Mouse (Mus musculus) G1E (cell line): ENCODE data around the gene Nacc2. TPM values are rescaled to one million over a fixed set of nuclear protein-coding genes. Genes with fewer than 3 reads are reported as not detected.

Experiments
- ATAC-seq: 2 replicates; pipeline ENCODE4 v1.8.0; 2016; ENCODE audit warnings: mild to moderate bottlenecking; ENCODE audit not compliant: insufficient number of reproducible peaks, poor library complexity, low FRiP score, severe bottlenecking; ENCODE audit errors: extremely low read depth
- DNase-seq: peaks from one replicate; pipeline ENCODE4 v3.0.0; 2012; ENCODE audit warnings: low spot score
- H3K27me3 ChIP-seq: 2 replicates; pipeline ENCODE4 v1.6.1; 2012; ENCODE audit warnings: mild to moderate bottlenecking, low read length, inconsistent platforms; ENCODE audit not compliant: insufficient read depth
- H3K36me3 ChIP-seq: replicated peaks from 2 replicates; pipeline ENCODE3; 2012; ENCODE audit warnings: mild to moderate bottlenecking, inconsistent platforms
- H3K4me1 ChIP-seq: 2 replicates; pipeline ENCODE4 v1.6.1; 2012; ENCODE audit warnings: low read depth, low read length, inconsistent platforms, mixed read lengths; ENCODE audit not compliant: insufficient read depth
- H3K4me3 ChIP-seq: 2 replicates; pipeline ENCODE4 v1.5.1; 2012; ENCODE audit warnings: low read depth, mild to moderate bottlenecking, inconsistent platforms, low read length, moderate library complexity, mixed read lengths
- H3K9me3 ChIP-seq: replicated peaks from 2 replicates; pipeline ENCODE4 v1.6.1; 2012; ENCODE audit warnings: inconsistent platforms
- CTCF ChIP-seq: IDR thresholded peaks from 2 replicates; pipeline ENCODE4 v1.5.1; 2012; ENCODE audit warnings: low read depth, low read length, inconsistent platforms, mixed read lengths
- GATA1 ChIP-seq: IDR thresholded peaks from 2 replicates; pipeline ENCODE4 v1.6.1; 2012; ENCODE audit warnings: borderline replicate concordance, low read length, inconsistent platforms, mixed read lengths
- GATA2 ChIP-seq: IDR thresholded peaks from 2 replicates; pipeline ENCODE4 v1.6.1; 2012; ENCODE audit warnings: low read depth, low read length, inconsistent platforms, borderline replicate concordance
- POLR2AphosphoS5 ChIP-seq: IDR thresholded peaks from 2 replicates; pipeline ENCODE4 v1.6.1; 2012; ENCODE audit warnings: low read depth, low read length, inconsistent platforms; ENCODE audit not compliant: insufficient replicate concordance
- TAL1 ChIP-seq: conservative IDR thresholded peaks from 2 replicates; pipeline ENCODE4 v1.6.1; 2012; ENCODE audit warnings: low read depth, low read length, inconsistent platforms, mixed read lengths
- polyA plus RNA-seq: library from polyadenylated mRNA; stranded (reverse); fragments of >175 nt; gene quantifications from 2 replicates; pipeline ENCODE4 v1.2.3, GENCODE M21; 2012
- total RNA-seq, 2 experiments: library from RNA; stranded (forward) in 1 of 2; stranded (reverse) in 1 of 2; fragments of 200-1000 nt in 1 of 2; fragments of >200 nt in 1 of 2; fragmentation: Nextera tagmentation in 1 of 2; gene quantifications; 2 replicates each; pipeline ENCODE4 v1.2.3; 2014 to 2017

Nacc2 gene
- total and polyA plus RNA-seq, 3 experiments: 2.0 to 4.3 (median 2.6) TPM

DNA sequence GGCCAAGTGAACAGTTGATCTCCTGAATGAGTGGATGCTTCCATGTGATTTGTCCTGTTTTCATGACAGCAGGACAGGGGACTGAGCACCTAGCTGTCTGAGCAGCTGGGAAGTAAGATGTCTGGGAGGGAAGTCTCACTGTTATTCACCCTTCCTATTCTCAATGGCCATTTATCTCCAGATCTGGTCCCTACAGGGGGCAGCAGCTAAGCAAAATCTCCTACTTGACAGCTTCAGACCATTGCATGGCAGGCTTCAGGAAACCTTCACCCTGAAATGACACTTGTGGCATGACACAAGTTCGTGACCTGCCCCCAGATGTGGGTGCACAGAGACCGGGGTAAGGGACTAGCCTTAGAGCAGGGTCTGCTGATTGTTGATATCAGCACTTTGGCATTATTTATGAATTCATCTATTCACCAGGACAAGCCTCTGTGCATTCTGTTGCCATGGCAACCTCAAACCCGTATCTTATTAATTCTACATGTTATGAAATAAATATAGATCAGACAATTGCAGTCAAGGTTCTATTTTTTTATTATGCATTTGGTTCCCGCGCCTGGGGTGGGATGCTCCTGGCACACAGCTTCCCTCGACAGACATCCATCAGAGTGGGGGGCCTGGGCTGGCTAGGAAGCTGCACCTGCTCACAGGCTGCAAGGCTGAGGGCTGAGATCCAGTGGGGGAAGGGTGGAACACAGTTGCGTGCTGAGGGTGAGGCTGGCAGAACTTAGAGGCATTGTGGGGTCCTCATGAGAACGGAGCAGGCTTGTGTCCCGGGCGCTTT lies 33.4 kb upstream of the Nacc2 start:
- H3K9me3 ChIP-seq: no peaks in the 10 kb centered on the region
- no peak for TF ChIP-seq GATA1
- no peak for TF ChIP-seq TAL1
- TF ChIP-seq CTCF: no peak
- TF ChIP-seq GATA2: no peak
- TF ChIP-seq POLR2AphosphoS5: no peak
- H3K4me1 ChIP-seq: peaks cover 33% of the 10 kb centered on the region

DNA sequence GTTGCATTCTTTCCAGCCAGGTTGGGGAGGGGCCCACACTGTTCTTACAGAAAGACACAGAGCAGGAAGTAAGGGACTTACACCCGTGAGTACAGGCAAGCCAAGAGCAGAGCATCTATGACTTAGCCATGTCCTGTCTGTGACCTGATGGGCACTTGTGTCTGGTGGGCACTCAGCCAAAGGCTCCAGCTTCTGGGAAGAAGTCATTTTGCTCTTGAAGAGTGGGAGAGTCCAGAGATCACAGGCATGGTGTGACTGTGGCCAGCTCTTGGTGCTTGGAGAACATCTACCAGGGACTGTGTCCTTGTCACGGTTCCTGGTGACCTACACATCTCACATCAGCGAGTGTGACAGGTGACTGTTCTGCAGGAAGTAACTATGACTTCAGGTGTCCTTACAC lies 32.7 kb upstream of the Nacc2 start:
- H3K27me3 ChIP-seq: no peaks in the 10 kb centered on the region

More for the DNA sequence above, 33.4 kb upstream of the Nacc2 start:
- DNase-seq (no peak), ATAC-seq (no peak)
- Histone ChIP-seq H3K27me3 (no peaks in the 10 kb centered on the region), H3K36me3 (peaks cover 33% of the 10 kb centered on the region), H3K4me3 (no peak overlapping the region)

DNA sequence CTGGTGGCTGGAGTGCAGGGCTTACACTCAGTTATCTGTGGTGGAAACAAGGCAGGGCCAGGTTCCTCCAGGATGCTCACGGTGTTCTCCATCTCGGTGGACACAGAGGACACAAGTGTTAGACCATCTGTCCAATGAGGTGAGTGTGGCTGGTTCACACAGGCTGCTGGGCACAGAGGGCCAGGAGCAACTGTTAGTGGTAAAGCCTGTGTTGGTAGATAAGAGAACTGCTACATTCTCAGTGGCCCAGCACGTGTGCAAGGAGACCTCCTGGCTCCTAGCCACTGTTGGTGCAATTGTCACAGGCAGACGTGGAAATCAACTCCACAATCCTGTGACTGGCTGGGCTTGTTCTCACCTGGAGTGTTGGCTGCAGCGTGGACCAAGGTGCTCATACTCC lies 31.6 kb upstream of the Nacc2 start:
- H3K27me3 ChIP-seq: no peaks in the 10 kb centered on the region
- H3K4me1 ChIP-seq: peaks cover 36% of the 10 kb centered on the region
- H3K36me3 ChIP-seq: peaks cover 43% of the 10 kb centered on the region
- H3K9me3 ChIP-seq: no peaks in the 10 kb centered on the region
- ATAC-seq: peak; percentile 34; the same call in 1 of the 2 replicates
- DNase-seq: peak; percentile 52
- TF ChIP-seq GATA1: no peak
- no peak for TF ChIP-seq POLR2AphosphoS5
- TF ChIP-seq GATA2: no peak
- TF ChIP-seq CTCF: no peak
- TF ChIP-seq TAL1: peak; percentile 77
- H3K4me3 ChIP-seq: no peak overlapping the region; the same call in 1 of the 2 replicates

More for the DNA sequence above, 32.7 kb upstream of the Nacc2 start:
- Histone ChIP-seq H3K4me3 (no peak overlapping the region), H3K4me1 (peaks cover 36% of the 10 kb centered on the region), H3K9me3 (no peaks in the 10 kb centered on the region), H3K36me3 (peaks cover 38% of the 10 kb centered on the region)
- TF ChIP-seq GATA1 (no peak), POLR2AphosphoS5 (no peak), CTCF (no peak), GATA2 (no peak), TAL1 (no peak)
- ATAC-seq: no peak
- no peak for DNase-seq

DNA sequence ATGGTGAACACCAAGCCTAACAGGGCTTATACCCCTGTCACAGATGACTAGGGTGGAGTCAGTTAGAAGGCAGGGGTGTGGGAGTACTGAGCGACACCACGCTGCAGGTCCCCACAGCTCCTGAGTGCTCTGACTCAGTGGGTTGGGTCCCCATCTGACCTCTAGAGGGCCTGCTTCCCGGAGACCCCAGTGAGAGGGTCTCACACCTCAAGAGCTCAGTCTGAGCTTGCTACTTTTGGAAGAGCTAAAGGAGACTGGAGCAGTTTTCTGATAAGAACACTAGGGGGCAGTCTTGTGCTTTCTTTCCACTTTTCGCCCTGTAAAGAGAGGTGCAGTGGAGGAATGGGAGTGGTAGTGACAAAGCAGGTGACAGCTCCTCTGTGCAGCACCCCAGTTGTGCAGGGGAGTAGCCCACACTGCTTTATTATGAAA lies 30.9 kb upstream of the Nacc2 start:
- H3K9me3 ChIP-seq: no peaks in the 10 kb centered on the region
- H3K4me3 ChIP-seq: no peak overlapping the region; the same call in 1 of the 2 replicates
- peaks cover 43% of the 10 kb centered on the region for H3K36me3 ChIP-seq
- H3K27me3 ChIP-seq: no peaks in the 10 kb centered on the region
- TF ChIP-seq TAL1: no peak
- peak; percentile 68 for TF ChIP-seq CTCF
- TF ChIP-seq GATA1: no peak
- no peak for TF ChIP-seq GATA2
- peaks cover 36% of the 10 kb centered on the region for H3K4me1 ChIP-seq
- ATAC-seq (no peak), DNase-seq (peak; percentile 67)

DNA sequence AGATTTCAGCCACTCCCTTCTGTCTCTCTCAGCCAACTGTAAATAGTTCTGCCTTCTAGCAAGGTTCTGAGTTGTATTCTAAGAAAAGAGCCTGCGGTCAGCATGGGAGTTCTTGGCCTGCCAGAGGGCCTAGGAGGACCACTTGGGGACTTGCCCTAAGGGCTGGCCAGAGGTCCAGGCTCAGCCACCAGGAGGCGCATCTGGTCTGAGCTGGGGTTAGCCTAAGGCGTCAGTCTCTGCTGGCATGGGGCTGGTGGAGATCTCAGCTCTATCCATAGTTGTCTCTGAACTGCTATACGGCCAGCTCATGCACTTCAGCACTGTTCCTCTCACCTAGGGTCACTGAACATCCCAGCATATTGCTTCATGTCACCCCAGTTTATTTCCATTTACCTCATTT lies 30.3 kb upstream of the Nacc2 start:
- H3K27me3 ChIP-seq: no peaks in the 10 kb centered on the region
- H3K36me3 ChIP-seq: peaks cover 48% of the 10 kb centered on the region
- DNase-seq (no peak), ATAC-seq (no peak)
- H3K4me1 ChIP-seq: peaks cover 36% of the 10 kb centered on the region
- TF ChIP-seq TAL1: no peak
- TF ChIP-seq CTCF: 0 out of 2 replicates have a peak, but pooled peaks have one; percentile 11
- no peak overlapping the region for H3K4me3 ChIP-seq
- H3K9me3 ChIP-seq: no peaks in the 10 kb centered on the region

DNA sequence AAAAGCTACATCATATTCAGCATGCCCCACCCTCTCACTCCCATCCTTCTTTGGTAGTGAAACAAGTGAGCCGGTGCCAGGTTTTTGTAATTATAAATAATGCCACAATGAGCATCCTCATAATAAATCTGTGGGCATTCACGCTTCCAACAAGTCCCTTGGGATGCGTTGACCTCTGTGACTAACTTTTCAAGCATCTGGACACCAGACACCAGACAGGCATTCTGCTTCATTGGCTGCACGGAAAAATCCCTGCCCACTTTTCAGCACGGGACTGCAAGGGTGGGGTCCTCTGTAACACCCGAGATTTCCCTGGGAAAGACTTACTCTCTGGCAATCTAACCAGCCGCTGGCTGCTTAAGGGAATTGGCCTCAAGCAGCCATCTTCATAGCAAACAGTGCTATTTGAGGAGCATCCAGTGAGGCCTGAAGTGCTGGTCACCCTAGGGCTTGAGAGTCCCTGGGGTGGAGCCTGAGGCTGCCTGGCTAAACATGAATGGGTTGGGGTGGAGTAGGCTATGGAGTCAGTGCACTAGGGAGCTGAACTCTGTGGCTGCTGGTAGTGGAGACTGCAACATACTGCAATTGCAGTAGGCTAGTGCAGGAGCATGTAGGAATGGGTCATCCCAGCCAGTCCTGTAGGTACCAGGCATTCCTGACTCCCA lies 24.8 kb upstream of the Nacc2 start:
- Histone ChIP-seq H3K4me1 (peaks cover 27% of the 10 kb centered on the region), H3K36me3 (peaks cover 68% of the 10 kb centered on the region), H3K9me3 (no peaks in the 10 kb centered on the region), H3K27me3 (no peaks in the 10 kb centered on the region), H3K4me3 (no peak overlapping the region)
- ATAC-seq: no peak
- DNase-seq: no peak
- TF ChIP-seq POLR2AphosphoS5 (no peak), GATA2 (no peak), GATA1 (no peak), CTCF (no peak), TAL1 (no peak)
